Mouse (Mus musculus) hindbrain, embryonic 12.5 days (tissue): Measurements from ENCODE around the gene Gm28729. TPM values are rescaled to one million over a fixed set of nuclear protein-coding genes. Genes with fewer than 3 reads are reported as not detected.
A peak's percentile ranks its signal among the peaks of the same experiment; 100 is the strongest.

Source experiments
- ATAC-seq: fragments of 200-750 bp; cut with Nextera tagmentation; 2 replicates; pipeline ENCODE4 v1.8.0; 2017; ENCODE audit warnings: moderate TSS enrichment; ENCODE audit not compliant: low FRiP score
- H3K27ac ChIP-seq: fragments of 300-500 bp; sonication (generic); 2 replicates; pipeline ENCODE4 v1.5.1; 2016; ENCODE audit warnings: mild to moderate bottlenecking
- H3K27me3 ChIP-seq: fragments of 300-500 bp; sonication (generic); 2 replicates; pipeline ENCODE4 v1.6.1; 2016; ENCODE audit warnings: mild to moderate bottlenecking
- H3K36me3 ChIP-seq: fragments of 300-500 bp; sonication (generic); 2 replicates; pipeline ENCODE4 v1.6.1; 2016; ENCODE audit warnings: mild to moderate bottlenecking
- H3K4me1 ChIP-seq: fragments of 300-500 bp; sonication (generic); 2 replicates; pipeline ENCODE4 v1.6.1; 2016
- H3K4me2 ChIP-seq: fragments of 300-500 bp; sonication (generic); replicated peaks from 2 replicates; pipeline ENCODE4 v1.6.1; 2016; ENCODE audit warnings: mild to moderate bottlenecking
- H3K4me3 ChIP-seq: fragments of 300-500 bp; sonication (generic); 2 replicates; pipeline ENCODE4 v1.5.1; 2016; ENCODE audit warnings: mild to moderate bottlenecking
- H3K9ac ChIP-seq: fragments of 300-500 bp; sonication (generic); 2 replicates; pipeline ENCODE4 v1.6.1; 2016; ENCODE audit warnings: mild to moderate bottlenecking, moderate library complexity
- H3K9me3 ChIP-seq: fragments of 300-500 bp; sonication (generic); replicated peaks from 2 replicates; pipeline ENCODE4 v1.6.1; 2016; ENCODE audit warnings: mild to moderate bottlenecking
- WGBS: fragments of 180-500 bp; shearing (Covaris S2); methylation state at CpG from one replicate; pipeline ENCODE4 v1.1.7; 2016; 5-methylcytosine and 5-hydroxymethylcytosine counted together
- polyA plus RNA-seq: library from polyadenylated mRNA; unstranded; fragments of >200 nt; fragmentation: Nextera tagmentation; extraction: Ambion mirVana; gene quantifications from 2 replicates; pipeline ENCODE4 v1.2.1, GENCODE M21; 2016

Gm28729 gene
- polyA plus RNA-seq, 1 experiment from 2014 or later, result 0.52 TPM

DNA sequence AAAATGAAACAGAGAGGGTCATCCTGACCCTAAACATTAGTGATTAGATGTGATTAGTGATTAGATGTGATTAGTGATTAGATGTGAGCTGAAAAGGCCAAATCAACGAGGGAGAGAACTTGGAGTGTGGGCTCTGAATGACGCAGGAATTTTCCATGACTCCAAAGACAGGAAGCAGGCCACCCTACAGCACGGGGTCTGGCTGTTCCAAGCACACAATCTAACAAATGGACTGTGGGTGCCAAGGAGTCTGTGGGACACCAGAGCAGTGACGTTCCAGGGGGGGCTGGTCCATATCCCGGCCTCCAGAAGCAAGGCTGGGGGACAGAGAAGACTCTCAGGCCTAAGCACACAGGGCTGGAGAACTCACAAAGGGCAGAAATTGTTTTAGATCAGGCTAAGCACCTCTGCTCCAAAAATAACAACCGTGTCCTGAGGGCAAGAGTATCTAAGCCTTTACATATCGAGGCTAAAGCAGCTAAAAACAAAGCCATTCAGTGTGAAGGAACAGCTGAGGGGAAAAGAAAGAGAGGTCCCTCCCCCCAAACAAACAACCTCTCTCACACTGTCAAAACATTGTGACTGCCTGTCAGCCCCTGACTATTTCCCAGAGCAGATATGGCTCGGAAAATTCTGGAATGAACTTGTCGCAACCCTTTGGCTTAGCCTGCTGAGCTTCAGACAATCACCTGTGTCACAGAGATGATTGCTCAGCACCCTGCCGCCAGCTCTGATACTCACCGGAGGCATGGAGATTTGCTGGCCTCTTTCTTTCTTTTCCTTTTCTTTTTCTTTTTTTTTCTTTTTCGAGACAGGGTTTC is 74.0 kb downstream of the Gm28729 start:
- 64% methylated on average over 12 of the region's 12 CpGs for WGBS
- H3K36me3 ChIP-seq, result no peaks in the 10 kb centered on the region

GRCm38 (mm10) chr9:96449514-96449913 is 75.5 kb downstream of the Gm28729 start:
- ATAC-seq, result no peak
- H3K9me3 ChIP-seq, result no peaks in the 10 kb centered on the region
- no peak overlapping the region for H3K4me3 ChIP-seq
- H3K4me1 ChIP-seq, result no peaks in the 10 kb centered on the region; the same call in 1 of the 2 replicates
- H3K9ac ChIP-seq, result no peak overlapping the region
- no peak overlapping the region for H3K4me2 ChIP-seq
- H3K27ac ChIP-seq, result no peak overlapping the region
- no peaks in the 10 kb centered on the region for H3K36me3 ChIP-seq
- 90% methylated on average over 9 of the region's 9 CpGs for WGBS
- H3K27me3 ChIP-seq, result no peaks in the 10 kb centered on the region

More for the DNA sequence above, 74.0 kb downstream of the Gm28729 start:
- Histone ChIP-seq H3K9ac (no peak overlapping the region), H3K9me3 (no peaks in the 10 kb centered on the region), H3K4me3 (no peak overlapping the region), H3K4me2 (no peak overlapping the region), H3K27me3 (no peaks in the 10 kb centered on the region), H3K27ac (no peak overlapping the region), H3K4me1 (peaks cover 2% of the 10 kb centered on the region; the same call in 1 of the 2 replicates)
- ATAC-seq, result no peak

- WGBS, result 78% methylated on average over 4 of the region's 4 CpGs
- Histone ChIP-seq H3K27ac (no peak overlapping the region), H3K27me3 (peaks cover 3% of the 10 kb centered on the region; the same call in 1 of the 2 replicates), H3K4me3 (no peak overlapping the region), H3K9ac (no peak overlapping the region), H3K36me3 (no peaks in the 10 kb centered on the region), H3K9me3 (no peaks in the 10 kb centered on the region), H3K4me1 (peaks cover 3% of the 10 kb centered on the region; the same call in 1 of the 2 replicates), H3K4me2 (no peak overlapping the region)
- ATAC-seq, result no peak
Measured at GRCm38 (mm10) chr9:96445351-96445750, 79.7 kb downstream of the Gm28729 start.

DNA sequence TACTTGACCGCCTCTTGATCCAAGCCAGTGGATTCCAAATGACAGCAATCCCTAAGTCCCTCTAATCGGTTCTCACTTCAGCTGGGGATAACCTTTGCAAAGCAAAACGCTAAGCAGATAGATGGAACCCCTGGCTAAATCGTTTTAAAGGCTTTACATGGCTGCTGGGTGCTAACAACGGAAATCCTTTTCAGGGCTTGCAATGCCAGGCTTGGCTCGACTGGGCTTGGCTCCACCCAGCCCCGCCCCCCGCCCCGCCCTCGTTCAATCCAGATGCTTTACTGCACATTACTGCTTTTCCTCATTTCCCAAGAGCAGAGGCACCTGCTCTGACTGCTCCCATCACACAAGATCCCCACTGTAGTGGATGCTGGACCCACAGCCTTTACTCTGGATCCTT is 83.0 kb downstream of the Gm28729 start:
- H3K27ac ChIP-seq, result no peak overlapping the region
- no peaks in the 10 kb centered on the region for H3K9me3 ChIP-seq
- peaks cover 19% of the 10 kb centered on the region for H3K4me1 ChIP-seq
- ATAC-seq, result no peak
- no peaks in the 10 kb centered on the region for H3K36me3 ChIP-seq
- peaks cover 19% of the 10 kb centered on the region for H3K27me3 ChIP-seq
- no peak overlapping the region for H3K4me3 ChIP-seq
- H3K9ac ChIP-seq, result no peak overlapping the region
- 33% methylated on average over 10 of the region's 10 CpGs for WGBS
- H3K4me2 ChIP-seq, result no peak overlapping the region

DNA sequence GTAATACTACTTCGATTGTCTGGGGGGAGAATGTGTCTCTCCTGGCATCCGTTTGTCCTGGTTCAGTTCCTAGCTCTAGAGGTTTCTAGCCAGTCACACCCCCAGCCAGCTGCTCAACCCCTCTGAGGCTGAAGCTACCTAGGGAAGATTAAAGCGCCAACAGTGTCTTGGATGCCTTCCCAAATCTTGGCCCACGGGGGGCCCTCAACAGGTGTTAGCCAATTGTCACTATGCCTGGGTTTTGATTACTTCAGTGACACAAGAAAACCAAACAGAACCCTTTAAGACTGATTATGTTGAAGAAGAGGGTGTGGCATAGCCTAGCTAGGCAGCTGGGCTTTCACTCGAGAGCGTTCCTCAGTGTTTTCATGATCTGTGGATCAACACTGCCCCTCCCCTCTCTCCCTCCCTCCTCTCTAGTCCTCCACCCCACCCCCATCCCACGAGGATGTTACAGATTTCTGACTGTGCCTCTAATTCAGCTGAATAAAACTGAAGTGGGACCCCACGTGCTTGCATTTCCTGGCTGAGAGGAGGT is 86.7 kb downstream of the Gm28729 start:
- H3K9ac ChIP-seq, result peak overlapping the region; percentile 63; the same call in 1 of the 2 replicates
- H3K4me3 ChIP-seq, result peak overlapping the region; percentile 45
- peak overlapping the region; percentile 86 for H3K4me2 ChIP-seq
- peak; percentile 49 for ATAC-seq
- H3K27me3 ChIP-seq, result peaks cover 24% of the 10 kb centered on the region
- peak overlapping the region; percentile 64 for H3K27ac ChIP-seq
- H3K4me1 ChIP-seq, result peaks cover 24% of the 10 kb centered on the region
- no peaks in the 10 kb centered on the region for H3K36me3 ChIP-seq
- no peaks in the 10 kb centered on the region for H3K9me3 ChIP-seq
- 4% methylated on average over 8 of the region's 8 CpGs for WGBS

DNA sequence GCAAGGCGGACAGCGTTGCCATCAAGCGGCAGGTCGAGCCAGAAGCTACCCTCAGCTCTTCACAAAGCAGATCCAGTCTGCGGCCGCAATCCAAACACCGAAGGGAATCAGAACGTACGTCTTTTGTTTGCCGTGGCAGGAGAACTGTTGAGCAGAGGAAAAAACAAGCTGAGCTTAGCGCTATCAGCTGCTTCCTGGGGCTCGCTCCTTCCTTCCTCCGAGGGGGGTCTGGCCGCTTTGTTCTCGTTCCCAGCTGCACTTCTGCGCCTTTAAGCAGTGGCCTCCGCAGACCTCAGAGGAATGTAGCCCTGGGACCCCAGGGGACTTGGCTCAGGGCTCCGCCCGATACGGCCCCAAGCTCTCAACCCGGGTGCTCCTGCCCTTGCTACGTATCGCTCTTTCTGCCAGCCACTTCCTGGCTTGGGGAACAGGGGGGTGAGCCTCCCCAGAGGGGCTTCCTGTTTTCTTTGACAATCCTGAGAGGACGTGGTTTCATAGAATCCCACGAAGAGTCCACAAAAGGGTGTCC is 87.2 kb downstream of the Gm28729 start:
- no peaks in the 10 kb centered on the region for H3K9me3 ChIP-seq
- peak overlapping the region; percentile 45 for H3K4me3 ChIP-seq
- peak overlapping the region; percentile 63 for H3K9ac ChIP-seq
- H3K27me3 ChIP-seq, result peaks cover 24% of the 10 kb centered on the region
- peak; percentile 66 for ATAC-seq
- no peaks in the 10 kb centered on the region for H3K36me3 ChIP-seq
- H3K27ac ChIP-seq, result peak overlapping the region; percentile 64
- WGBS, result under 1% methylated on average over 25 of the region's 25 CpGs
- peak overlapping the region; percentile 86 for H3K4me2 ChIP-seq
- peaks cover 24% of the 10 kb centered on the region for H3K4me1 ChIP-seq

DNA sequence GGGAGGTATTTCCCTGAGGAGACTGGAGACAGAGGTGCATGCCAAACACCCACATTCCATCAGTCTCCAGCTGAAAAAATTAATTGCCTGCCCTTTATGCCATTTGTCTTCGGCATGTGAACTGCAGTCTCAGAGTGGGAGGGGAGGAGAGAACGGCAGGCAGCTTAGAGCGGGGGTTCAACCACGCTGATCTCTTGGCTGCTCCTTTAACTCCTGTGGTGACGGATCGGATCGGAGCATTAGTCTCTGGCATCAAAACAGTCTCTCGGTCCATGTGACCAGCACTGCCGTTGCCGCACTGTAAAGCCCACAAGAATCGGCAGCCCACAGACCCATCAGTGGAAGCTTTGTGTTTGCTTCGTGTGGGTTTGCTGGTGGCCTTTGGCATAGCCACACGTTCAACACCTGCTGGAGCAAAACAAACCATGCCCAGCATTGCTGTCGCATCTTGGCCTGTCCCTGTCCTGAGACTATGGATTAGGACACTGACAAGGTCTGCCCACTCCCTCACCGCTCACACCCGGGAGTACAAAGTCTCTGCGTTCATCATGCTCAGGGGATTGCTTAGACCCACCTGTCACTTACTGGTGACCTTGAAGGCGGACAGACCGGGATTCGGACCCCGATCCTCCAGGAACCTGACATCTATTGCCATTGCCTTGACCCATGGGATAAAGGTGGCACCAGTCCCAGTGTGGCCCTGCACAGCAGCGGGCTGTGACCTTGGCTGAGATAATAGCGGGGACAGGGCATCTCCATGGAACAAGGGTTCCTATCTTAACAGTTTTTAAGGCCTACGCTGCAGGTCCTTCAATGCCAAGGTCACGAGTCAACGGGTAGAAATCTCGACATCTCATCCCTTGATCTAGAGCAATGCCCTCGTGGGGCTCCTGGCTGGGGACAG is 87.9 kb downstream of the Gm28729 start:
- H3K4me3 ChIP-seq, result peak overlapping the region; percentile 45
- ATAC-seq, result peak; percentile 39
- H3K4me1 ChIP-seq, result peaks cover 23% of the 10 kb centered on the region
- peak overlapping the region; percentile 86 for H3K4me2 ChIP-seq
- H3K27me3 ChIP-seq, result peaks cover 24% of the 10 kb centered on the region
- peak overlapping the region; percentile 64 for H3K27ac ChIP-seq
- no peaks in the 10 kb centered on the region for H3K36me3 ChIP-seq
- H3K9me3 ChIP-seq, result no peaks in the 10 kb centered on the region
- WGBS, result 7% methylated on average over 28 of the region's 28 CpGs
- peak overlapping the region; percentile 63 for H3K9ac ChIP-seq

Other genes with a start within 250 kb of the Gm28729 start
- 166 and 167 TPM in 2 replicates for gene Atp1b3, start 160.8 kb downstream of the Gm28729 start, polyA plus RNA-seq
- 230 and 240 TPM in 2 replicates for gene Rnf7, start 46.6 kb downstream of the Gm28729 start, polyA plus RNA-seq
- gene Rasa2, start 106.4 kb upstream of the Gm28729 start, polyA plus RNA-seq, result 20.2 and 20.4 TPM in 2 replicates
- 18.0 and 20.0 TPM in 2 replicates for gene Zbtb38, start 227.6 kb upstream of the Gm28729 start, polyA plus RNA-seq